Mouse (Mus musculus): ENCODE data around the gene Tlr13.

Gene Tlr13

DNA sequence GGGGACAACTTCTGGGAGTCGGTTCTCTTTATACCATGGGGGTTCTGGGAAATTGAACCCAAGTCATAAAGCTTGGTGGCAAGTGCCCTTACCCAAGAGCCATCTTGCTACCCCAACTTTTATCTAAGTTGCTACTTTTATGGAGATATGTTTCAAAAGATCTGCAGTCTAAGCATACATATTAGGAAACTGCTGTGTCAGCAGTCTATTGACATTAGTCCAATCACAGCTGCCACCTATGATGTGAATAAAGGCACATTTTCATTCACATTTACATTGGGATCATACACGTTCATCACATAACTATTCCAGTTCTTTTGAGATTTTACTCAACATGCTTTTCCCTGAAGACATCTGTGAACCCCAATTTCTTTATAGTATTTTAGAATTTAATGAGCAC is 66.1 kb downstream of the Tlr13 start:
- no peak for DNase-seq (ENCODE audit: low read depth, low spot score)

More for the DNA sequence above, 66.1 kb downstream of the Tlr13 start:
- Histone ChIP-seq H3K27me3 (ENCODE audit: control insufficient read depth, insufficient read depth, low read length, poor library complexity, severe bottlenecking) (no peaks in the 10 kb centered on the region), H3K36me3 (ENCODE audit: control insufficient read depth, insufficient read depth, low read length, poor library complexity, severe bottlenecking) (no peaks in the 10 kb centered on the region)

Data from splenic B cell, adult 2 months (primary cell).